Mouse (Mus musculus): Measurements from ENCODE around the gene Cela2a.

Gene Cela2a

DNA sequence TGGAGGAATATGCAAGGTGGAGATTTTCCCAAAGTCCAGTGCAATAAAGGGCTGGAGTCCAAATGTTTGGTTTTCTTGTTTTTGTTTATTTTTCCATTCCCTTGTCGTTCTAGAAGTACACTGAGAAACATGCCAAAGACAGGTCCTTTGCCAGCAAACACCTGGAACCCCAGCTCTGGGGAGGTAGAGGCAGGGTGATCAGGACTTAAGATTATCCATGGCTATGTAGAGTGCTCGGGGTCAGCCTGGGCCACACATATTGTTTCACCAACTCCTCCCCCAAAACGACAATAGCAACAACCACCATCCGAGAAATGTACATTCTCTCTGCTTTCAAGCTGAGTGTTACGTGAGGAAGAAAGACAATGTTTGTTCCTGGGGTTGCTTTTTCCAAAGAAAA is at the start of gene Cela2a:
Cela2a (minus strand) TSS at position 101 of the 400 bp plus-strand sequence.
- DNase-seq (ENCODE audit: low spot score), result no peak

DNA sequence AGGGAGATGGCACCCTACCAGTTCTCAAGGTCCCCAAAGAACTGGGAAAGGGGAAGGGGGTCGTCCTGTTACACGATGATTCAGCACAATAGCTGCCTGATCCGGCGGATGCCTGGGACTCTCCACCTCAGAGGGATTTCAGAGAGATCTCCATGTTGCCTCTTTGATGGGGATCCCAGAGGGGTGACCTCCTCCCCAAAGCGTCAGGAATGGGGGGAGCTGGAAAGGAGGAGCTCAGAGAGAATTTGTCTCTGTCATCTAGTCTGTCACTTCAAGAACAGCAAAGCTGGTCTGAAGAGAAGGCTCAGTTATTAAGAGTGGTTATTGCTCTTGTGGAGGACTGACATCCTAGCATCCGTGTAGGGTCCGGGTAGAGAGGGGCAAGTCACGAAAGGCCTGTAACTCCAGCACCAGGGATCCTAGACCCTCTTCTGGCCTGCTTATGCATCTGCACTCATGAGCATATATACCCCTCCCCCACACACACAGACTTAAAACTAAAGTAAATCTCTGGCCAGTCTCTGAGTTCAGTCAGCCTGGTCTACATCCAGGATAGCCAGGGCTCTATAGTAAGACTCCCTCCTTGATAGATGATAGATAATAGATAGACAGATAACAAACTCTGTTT is 49.6 kb upstream of the Cela2a start:
- DNase-seq (ENCODE audit: low spot score), result no peak

GRCm38 (mm10) chr4:141874601-141875460 is 48.9 kb upstream of the Cela2a start, which contains the start of gene Efhd2:
Efhd2 (minus strand) TSS chr4:141874920.
- peak; percentile 88 for DNase-seq (ENCODE audit: low spot score)

DNA sequence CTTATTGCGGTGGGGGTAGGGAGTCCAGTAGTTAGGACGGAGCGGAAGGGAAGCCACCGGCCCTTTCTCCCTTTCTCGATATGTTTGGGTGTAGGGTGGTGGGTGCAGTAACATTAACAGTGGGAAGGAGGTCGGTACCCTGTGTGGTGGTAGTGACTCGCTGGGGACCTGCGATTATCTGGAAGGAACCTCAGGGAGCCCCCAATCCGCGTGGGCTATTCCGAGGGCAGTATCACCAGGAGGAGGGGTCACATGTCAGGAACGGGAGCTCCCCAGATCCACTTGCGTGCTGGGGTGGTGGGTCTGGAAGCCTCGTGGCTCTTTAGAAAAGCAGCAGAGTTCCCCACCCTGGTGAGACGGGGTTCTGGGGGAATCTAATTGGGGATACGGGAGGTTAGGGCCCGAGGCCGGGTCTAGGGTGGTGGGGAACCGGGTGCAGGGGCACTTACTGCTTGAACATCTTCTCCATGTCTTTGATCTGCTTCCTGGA is 48.2 kb upstream of the Cela2a start:
- DNase-seq (ENCODE audit: low spot score), result no peak

- peak; percentile 46 for DNase-seq (ENCODE audit: low spot score)
These were observed 47.0 kb upstream of the Cela2a start for GRCm38 (mm10) chr4:141872977-141873376.

- DNase-seq (ENCODE audit: low spot score), result no peak
These were observed 45.9 kb upstream of the Cela2a start for GRCm38 (mm10) chr4:141871909-141872308.

- no peak for DNase-seq (ENCODE audit: low spot score)
These were observed 45.4 kb upstream of the Cela2a start for GRCm38 (mm10) chr4:141871333-141871725.

DNA sequence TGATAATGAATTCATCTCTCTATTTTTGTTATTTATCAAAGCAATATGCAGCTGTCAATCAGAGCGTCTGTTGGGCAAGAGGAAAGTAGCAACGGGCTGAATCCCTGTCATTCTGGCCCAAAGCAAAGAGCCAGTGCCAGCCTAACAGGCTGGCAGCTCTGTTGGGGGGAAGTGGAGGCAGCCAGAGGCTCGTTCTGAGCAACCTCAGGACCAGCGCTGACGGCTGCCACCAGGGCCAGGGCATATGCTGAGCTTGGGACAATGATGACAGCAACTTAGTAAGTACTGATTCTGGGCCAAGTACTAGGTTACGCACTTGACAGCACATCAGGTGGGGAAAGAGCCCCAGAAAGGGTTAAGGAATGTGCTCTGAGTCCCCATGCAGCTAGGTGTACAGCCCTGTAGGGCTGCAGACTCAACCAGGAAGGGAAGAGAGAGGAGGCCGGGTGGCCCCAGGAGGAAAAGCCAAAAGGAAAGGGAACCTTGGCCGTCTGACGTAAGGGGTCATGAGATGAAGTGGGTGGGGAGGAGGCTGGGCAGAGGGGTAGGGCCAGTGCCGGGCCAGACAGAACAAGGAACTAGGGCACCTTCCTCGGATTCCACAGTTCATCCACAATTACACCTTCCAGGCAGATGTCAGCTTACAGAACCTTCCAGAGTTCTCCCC is 44.8 kb upstream of the Cela2a start:
- peak; percentile 50 for DNase-seq (ENCODE audit: low spot score)

DNA sequence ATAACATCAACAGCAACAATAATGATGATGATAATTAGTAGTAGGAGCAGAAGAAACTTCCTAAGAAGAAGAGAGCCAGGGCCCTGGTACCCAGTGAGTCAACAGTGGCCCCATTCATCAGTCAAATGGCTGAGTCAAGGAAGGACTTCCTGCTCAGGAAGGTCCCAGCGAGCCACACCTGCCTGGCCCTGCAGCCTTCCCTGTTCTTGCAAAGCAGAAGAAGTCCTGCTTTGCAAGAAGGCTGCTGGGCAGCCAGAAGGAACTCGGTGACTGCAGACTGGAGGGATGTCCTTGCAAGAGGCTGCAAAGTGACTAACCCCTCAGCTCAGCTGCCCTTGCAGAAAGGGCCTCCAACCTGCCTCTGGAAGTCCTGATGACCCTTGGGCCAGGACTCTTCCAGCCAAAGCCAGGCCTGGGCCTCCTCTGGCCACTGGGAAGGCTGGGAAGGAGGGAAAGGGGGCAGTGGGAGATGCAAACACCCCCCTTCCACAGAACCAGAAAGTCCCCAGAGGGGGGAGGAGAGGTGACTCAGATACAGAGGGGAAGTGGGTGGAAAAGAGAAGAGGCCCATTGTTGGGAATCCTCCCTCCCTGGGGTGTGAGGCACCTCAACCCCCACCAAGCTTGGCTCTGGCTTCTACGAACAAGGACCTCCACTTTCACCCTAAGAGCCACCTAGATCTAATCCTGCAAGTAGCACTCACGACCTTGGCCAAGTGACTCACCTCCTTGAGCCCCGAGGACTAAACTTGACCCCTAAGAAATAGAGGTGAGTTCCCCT is 43.7 kb upstream of the Cela2a start:
- DNase-seq (ENCODE audit: low spot score), result peak; percentile 41

- DNase-seq (ENCODE audit: low spot score), result peak; percentile 45
These were observed 42.1 kb upstream of the Cela2a start for GRCm38 (mm10) chr4:141868051-141868450.

GRCm38 (mm10) chr4:141867498-141867897 is 41.5 kb upstream of the Cela2a start:
- peak; percentile 90 for DNase-seq (ENCODE audit: low spot score)

- peak; percentile 82 for DNase-seq (ENCODE audit: low spot score)
These were observed 41.1 kb upstream of the Cela2a start for GRCm38 (mm10) chr4:141866933-141867490.

- peak; percentile 40 for DNase-seq (ENCODE audit: low spot score)
These were observed 39.6 kb upstream of the Cela2a start for GRCm38 (mm10) chr4:141865600-141865999.

DNA sequence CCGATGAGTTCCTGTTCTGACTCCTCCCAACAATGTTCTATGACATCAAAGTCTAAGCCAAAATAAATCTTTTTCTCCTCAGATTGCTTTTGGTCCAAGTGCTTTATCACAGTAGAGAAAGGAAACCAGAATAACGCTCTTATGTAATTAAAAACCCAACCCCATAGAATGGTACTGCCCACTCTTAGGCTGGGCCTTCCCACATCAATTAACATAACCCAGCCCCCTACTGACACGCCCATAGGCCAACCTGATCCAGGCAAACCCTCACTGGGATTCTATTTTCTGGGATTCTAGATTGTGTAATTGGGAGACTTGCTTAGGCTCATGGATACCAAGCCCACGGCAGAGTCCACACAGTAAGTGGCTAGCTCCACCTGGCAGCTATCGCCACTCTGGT is 39.0 kb upstream of the Cela2a start:
- peak; percentile 32 for DNase-seq (ENCODE audit: low spot score)

DNA sequence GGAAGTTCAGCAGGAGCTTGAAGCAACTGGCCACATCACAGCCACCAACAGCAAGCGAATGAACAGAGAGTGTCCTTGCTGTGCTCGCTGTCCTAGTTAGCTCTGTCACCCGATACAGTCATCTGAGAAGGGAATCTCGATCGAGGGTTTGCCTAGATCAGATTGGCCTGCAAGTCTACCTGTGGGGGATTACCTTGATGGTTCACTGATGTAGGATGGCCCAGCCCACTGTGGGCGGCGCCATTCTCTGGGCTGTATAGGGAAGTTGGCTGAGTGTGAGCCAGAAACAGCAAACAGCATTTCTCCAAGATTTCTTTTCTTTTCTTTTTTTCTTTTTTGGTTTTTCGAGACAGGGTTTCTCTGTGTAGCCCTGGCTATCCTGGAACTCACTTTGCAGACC is 38.5 kb upstream of the Cela2a start:
- DNase-seq (ENCODE audit: low spot score), result peak; percentile 45

- peak; percentile 44 for DNase-seq (ENCODE audit: low spot score)
These were observed 37.8 kb upstream of the Cela2a start for GRCm38 (mm10) chr4:141863726-141864280.

GRCm38 (mm10) chr4:141862867-141863266 is 36.9 kb upstream of the Cela2a start:
- peak; percentile 77 for DNase-seq (ENCODE audit: low spot score)

GRCm38 (mm10) chr4:141861591-141862295 is 35.8 kb upstream of the Cela2a start:
- DNase-seq (ENCODE audit: low spot score), result peak; percentile 67

GRCm38 (mm10) chr4:141860246-141860841 is 34.4 kb upstream of the Cela2a start:
- DNase-seq (ENCODE audit: low spot score), result no peak

DNA sequence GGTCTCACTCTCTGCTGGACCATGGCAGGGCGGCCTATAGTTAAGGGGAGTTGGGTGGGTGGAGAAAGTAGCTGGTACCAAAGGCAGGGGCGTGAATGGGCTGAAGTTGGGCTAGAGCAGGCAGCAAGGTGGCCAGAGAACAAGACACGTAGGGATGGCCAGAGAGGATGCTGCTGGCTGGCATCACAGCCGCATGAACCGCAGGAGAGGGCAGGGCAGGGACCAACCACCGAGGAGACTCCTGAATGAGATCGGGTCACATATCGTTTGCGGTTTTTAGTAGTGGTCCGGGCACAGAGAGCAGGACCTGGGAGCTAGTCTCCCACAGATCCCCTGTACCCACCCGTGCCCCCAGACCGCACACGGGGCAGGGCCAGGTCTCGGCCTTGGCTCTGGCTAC is 33.4 kb upstream of the Cela2a start:
- DNase-seq (ENCODE audit: low spot score), result no peak

Data from testis, postnatal 10 days (tissue).